Mouse (Mus musculus) spleen, adult 2 months (tissue): ENCODE measurements around the gene Hoxa3.

ENCODE experiments used
- CTCF ChIP-seq: fragments of 200-500 bp; IDR thresholded peaks from 2 replicates; pipeline ENCODE4 v1.5.1; 2011; ENCODE audit warnings: mild to moderate bottlenecking, inconsistent platforms; ENCODE audit not compliant: insufficient read depth, insufficient read length, insufficient replicate concordance; ENCODE audit errors: extremely low read depth
- POLR2A ChIP-seq: fragments of 200-500 bp; IDR thresholded peaks from 2 replicates; pipeline ENCODE4 v1.6.1; 2011; ENCODE audit warnings: low read depth, low read length, inconsistent platforms

DNA sequence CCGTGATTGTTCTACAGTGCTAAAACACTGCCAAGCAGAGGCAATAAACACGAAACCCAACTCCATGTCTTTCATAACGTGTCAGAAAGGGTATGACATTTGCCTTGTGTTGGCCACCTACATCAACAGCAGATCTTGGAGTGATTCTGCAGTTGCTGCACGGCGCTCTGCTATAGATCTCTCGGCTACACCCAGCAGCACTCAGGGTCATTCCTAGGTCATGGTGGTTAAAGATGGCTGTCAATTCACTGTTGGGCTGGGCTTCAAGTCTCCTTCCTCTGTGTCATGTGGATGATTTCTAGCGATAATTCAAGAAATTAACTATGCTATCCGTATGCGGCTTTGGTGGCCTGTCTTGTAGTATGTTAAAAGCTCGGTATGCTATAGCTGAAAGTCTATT, 74.6 kb downstream of the Hoxa3 start:
- TF ChIP-seq CTCF (no peak), POLR2A (no peak)
